Mouse (Mus musculus): ENCODE measurements around the gene Tlx2. TPM values are rescaled to one million over a fixed set of nuclear protein-coding genes. Genes with fewer than 3 reads are reported as not detected.

Gene Tlx2
- total RNA-seq, 2 experiments from 2014 or later, result not detected

DNA sequence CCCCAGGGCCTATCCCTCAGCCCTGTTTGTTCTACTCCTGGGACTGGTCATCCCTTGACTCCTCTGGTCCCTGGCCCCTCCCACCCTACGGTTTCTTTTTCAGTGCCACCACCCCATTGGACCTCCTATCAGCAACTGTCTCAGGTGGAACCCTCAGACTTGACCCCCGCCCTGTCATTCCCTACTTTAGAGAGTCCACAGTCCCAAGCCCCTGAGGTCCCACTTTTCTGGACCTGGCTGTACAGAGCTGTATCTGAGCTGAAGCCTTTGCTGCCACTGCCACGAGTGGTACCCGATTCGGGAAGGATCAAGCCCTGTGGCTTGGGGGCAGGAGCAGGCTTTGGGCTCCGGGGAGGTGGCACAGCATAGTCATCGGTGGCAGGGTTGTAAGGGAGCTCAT, 39.0 kb downstream of the Tlx2 start:
- Histone ChIP-seq H3K4me3 (no peak overlapping the region), H3K27ac (no peak overlapping the region)
- no peak for TF ChIP-seq CTCF (IDR thresholded peaks at IDR 0.05)
- intact Hi-C loops (cut with DNase I), result no loop called here
- DNase-seq (ENCODE audit: extremely low spot score in 1 of 2, low spot score in 2 of 2), result no peak

GRCm38 (mm10) chr6:83029777-83030176, 40.3 kb downstream of the Tlx2 start:
- DNase-seq (ENCODE audit: extremely low spot score in 1 of 2, low spot score in 2 of 2), result no peak
- intact Hi-C loops (cut with DNase I), result no loop called here

DNA sequence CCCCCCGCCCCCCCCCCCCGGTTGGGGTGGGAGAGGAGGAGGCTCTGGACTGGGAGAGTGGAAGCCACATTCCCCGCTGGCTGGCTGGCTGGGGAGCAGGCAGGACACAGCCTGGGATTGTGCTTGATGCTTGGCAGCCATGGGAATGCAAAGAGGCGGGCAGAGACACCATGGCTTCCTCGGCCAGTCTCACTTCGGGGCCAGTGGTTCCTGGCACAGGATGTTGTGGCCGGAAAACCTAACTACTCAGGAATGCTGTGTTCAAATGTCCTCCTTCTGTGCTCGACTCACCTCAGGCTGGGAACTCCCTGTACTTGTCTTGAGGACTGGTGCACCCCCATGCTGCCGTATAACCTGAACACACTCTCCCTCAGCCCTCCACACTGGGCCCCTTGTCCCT, 42.4 kb downstream of the Tlx2 start:
- no peak overlapping the region for H3K4me3 ChIP-seq
- no peak overlapping the region for H3K27ac ChIP-seq
- intact Hi-C loops (cut with DNase I), result no loop called here
- DNase-seq (ENCODE audit: extremely low spot score in 1 of 2, low spot score in 2 of 2), result no peak
- no peak for TF ChIP-seq CTCF (IDR thresholded peaks at IDR 0.05)

More at GRCm38 (mm10) chr6:83029777-83030176, 40.3 kb downstream of the Tlx2 start:
- no peak for TF ChIP-seq CTCF (IDR thresholded peaks at IDR 0.05)
- H3K27ac ChIP-seq, result no peak overlapping the region
- H3K4me3 ChIP-seq, result no peak overlapping the region

GRCm38 (mm10) chr6:83027293-83027692, 42.8 kb downstream of the Tlx2 start:
- H3K27ac ChIP-seq, result no peak overlapping the region
- intact Hi-C loops (cut with DNase I), result no loop called here
- no peak for DNase-seq (ENCODE audit: extremely low spot score in 1 of 2, low spot score in 2 of 2)
- TF ChIP-seq CTCF (IDR thresholded peaks at IDR 0.05), result no peak
- no peak overlapping the region for H3K4me3 ChIP-seq

GRCm38 (mm10) chr6:83025221-83025620, 44.9 kb downstream of the Tlx2 start:
- H3K4me3 ChIP-seq, result no peak overlapping the region
- intact Hi-C loops (cut with DNase I), result no loop called here

GRCm38 (mm10) chr6:83024421-83024820, 45.7 kb downstream of the Tlx2 start:
- Histone ChIP-seq H3K27ac (no peak overlapping the region), H3K4me3 (no peak overlapping the region)
- no peak for TF ChIP-seq CTCF (IDR thresholded peaks at IDR 0.05)
- intact Hi-C loops (cut with DNase I), result no loop called here
- no peak for DNase-seq (ENCODE audit: extremely low spot score in 1 of 2, low spot score in 2 of 2)

More at GRCm38 (mm10) chr6:83025221-83025620, 44.9 kb downstream of the Tlx2 start:
- no peak for DNase-seq (ENCODE audit: extremely low spot score in 1 of 2, low spot score in 2 of 2)
- no peak for TF ChIP-seq CTCF (IDR thresholded peaks at IDR 0.05)
- no peak overlapping the region for H3K27ac ChIP-seq

DNA sequence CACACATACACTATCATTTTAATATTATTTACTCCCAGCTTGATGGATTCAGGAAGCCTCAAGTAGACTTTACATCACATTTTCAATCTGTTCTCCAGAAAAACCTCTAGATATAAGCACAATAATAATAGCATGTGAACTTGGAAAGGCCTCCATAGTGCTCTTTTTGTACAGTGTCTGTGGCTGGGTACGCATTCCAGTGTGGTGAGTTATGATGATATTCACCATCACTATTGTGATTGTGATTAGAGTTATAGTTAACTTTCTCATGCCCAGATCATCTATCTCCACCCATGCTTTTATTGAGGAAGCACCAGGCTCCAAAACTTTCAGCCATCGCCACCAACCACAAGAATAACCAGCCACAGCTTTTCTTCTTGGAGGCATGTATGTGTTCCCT, 46.3 kb downstream of the Tlx2 start:
- intact Hi-C loops (cut with DNase I), result no loop called here
- Histone ChIP-seq H3K4me3 (no peak overlapping the region), H3K27ac (no peak overlapping the region)
- DNase-seq (ENCODE audit: extremely low spot score in 1 of 2, low spot score in 2 of 2), result no peak
- no peak for TF ChIP-seq CTCF (IDR thresholded peaks at IDR 0.05)

GRCm38 (mm10) chr6:83023008-83023407, 47.1 kb downstream of the Tlx2 start:
- no peak for DNase-seq (ENCODE audit: extremely low spot score in 1 of 2, low spot score in 2 of 2)
- H3K27ac ChIP-seq, result no peak overlapping the region
- TF ChIP-seq CTCF (IDR thresholded peaks at IDR 0.05), result no peak
- H3K4me3 ChIP-seq, result no peak overlapping the region
- intact Hi-C loops (cut with DNase I), result no loop called here

- TF ChIP-seq CTCF (IDR thresholded peaks at IDR 0.05), result no peak
- DNase-seq (ENCODE audit: extremely low spot score in 1 of 2, low spot score in 2 of 2), result no peak
- Histone ChIP-seq H3K27ac (no peak overlapping the region), H3K4me3 (no peak overlapping the region)
- intact Hi-C loops (cut with DNase I), result no loop called here
Observed at GRCm38 (mm10) chr6:83020836-83021593, 49.1 kb downstream of the Tlx2 start.

DNA sequence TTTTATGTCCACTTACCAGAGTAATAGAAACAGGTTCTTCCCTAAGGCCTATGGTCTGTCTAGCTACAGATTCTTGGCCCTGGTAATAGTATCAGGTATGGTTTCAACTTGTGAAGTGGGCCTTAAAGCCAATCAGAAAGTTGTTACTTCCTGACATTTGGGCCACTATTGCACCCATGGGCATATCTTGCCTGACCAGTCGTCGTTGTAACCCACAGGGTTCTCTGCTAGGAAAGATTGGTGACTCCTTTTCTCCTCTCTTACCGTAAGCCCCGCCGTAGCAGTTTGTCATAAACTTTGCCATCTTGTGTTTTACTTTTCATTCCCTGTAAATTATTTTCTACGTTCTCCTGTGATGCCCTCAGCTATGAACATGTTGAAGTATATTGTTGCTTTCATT, 50.0 kb downstream of the Tlx2 start:
- H3K4me3 ChIP-seq, result no peak overlapping the region
- no peak overlapping the region for H3K27ac ChIP-seq
- no peak for TF ChIP-seq CTCF (IDR thresholded peaks at IDR 0.05)
- intact Hi-C loops (cut with DNase I), result no loop called here
- DNase-seq (ENCODE audit: extremely low spot score in 1 of 2, low spot score in 2 of 2), result no peak

DNA sequence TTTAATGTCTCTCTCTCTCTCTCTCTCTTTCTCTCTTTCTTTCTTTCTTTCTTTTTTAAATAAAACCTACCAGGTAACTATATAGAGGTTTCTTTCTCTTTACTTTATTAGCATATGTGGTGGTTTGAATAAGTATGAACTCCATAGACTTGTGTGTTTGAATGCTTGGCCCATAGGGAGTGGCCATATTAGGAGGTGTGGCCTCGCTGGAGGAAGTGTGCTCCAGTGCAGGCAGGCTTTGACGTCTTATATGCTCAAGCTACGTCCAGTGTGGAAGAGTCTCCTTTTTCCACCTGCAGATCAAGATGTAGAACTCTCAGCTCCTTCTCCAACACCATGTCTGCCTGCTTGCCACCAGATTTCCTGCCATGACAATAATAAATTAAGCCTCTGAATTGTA, 51.0 kb downstream of the Tlx2 start:
- no peak overlapping the region for H3K27ac ChIP-seq
- intact Hi-C loops (cut with DNase I), result no loop called here
- no peak for DNase-seq (ENCODE audit: extremely low spot score in 1 of 2, low spot score in 2 of 2)
- TF ChIP-seq CTCF (IDR thresholded peaks at IDR 0.05), result no peak
- H3K4me3 ChIP-seq, result no peak overlapping the region

Small RNA genes within 50 kb of the gene (microRNA-seq; reads per million reads assigned to microRNA genes)
- gene Mir3470a (0 reads per million in 2 experiments), gene Mir7040 (0 to 0.72 reads per million in 2 experiments)

Other genes starting within 250 kb of the Tlx2 start
- 10 to 100 TPM; 39.4 to 40.7 TPM for gene Sema4f, start 130.5 kb downstream of the Tlx2 start, total RNA-seq (2021)
- not detected for gene M1ap, start 123.4 kb downstream of the Tlx2 start, total RNA-seq (2021)
- 1 to 10 TPM; 1.4 to 2.1 TPM for gene Dok1, start 36.8 kb downstream of the Tlx2 start, total RNA-seq (2021)
- 1 to 10 TPM; 2.0 to 3.5 TPM for gene Loxl3, start 36.1 kb downstream of the Tlx2 start, total RNA-seq (2021)
- 100 to 1,000 TPM; 130 to 135 TPM for gene Aup1, start 15.8 kb downstream of the Tlx2 start, total RNA-seq (2021)
- 10 to 100 TPM; 42.2 to 47.0 TPM for gene Htra2, start 15.0 kb downstream of the Tlx2 start, total RNA-seq (2021)
- under 1 TPM; 0.61 to 0.68 TPM for gene Dqx1, start 12.4 kb downstream of the Tlx2 start, total RNA-seq (2021)
- 10 to 100 TPM; 24.3 to 27.0 TPM for gene Pcgf1, start 7.6 kb upstream of the Tlx2 start, total RNA-seq (2021)
- 1 to 10 TPM in 1 of 2 experiments, not detected in 1; 1.9 TPM for gene Lbx2, start 16.1 kb upstream of the Tlx2 start, total RNA-seq (2021)
- 1 to 10 TPM; 6.8 to 7.8 TPM for gene Ccdc142, start 31.3 kb upstream of the Tlx2 start, total RNA-seq (2021)
- 1 to 10 TPM; 4.6 to 6.9 TPM for gene Gm42688, start 31.3 kb upstream of the Tlx2 start, total RNA-seq (2021)
- gene Mrpl53, start 38.7 kb upstream of the Tlx2 start, total RNA-seq (2021), result 10 to 100 TPM; 57.5 to 61.7 TPM
- 10 to 100 TPM; 28.6 to 29.5 TPM for gene Mogs, start 45.2 kb upstream of the Tlx2 start, total RNA-seq (2021)
- 10 to 100 TPM; 42.4 to 42.5 TPM for gene Wbp1, start 51.3 kb upstream of the Tlx2 start, total RNA-seq (2021)
- 10 to 100 TPM; 19.9 to 22.2 TPM for gene Ino80b, start 55.1 kb upstream of the Tlx2 start, total RNA-seq (2021)
- 10 to 100 TPM; 87.0 to 97.5 TPM for gene Rtkn, start 65.2 kb upstream of the Tlx2 start, total RNA-seq (2021)
- gene Wdr54, start 86.1 kb upstream of the Tlx2 start, total RNA-seq (2021), result 10 to 100 TPM; 26.0 to 26.6 TPM
- 10 to 100 TPM; 30.9 to 35.6 TPM for gene 1700003E16Rik, start 86.1 kb upstream of the Tlx2 start, total RNA-seq (2021)
- 100 to 1,000 TPM; 369 to 376 TPM for gene Dctn1, start 95.6 kb upstream of the Tlx2 start, total RNA-seq (2021)
- 1 to 10 TPM in 1 of 2 experiments, under 1 TPM in 1; 0.84 to 1.3 TPM for gene Slc4a5, start 149.5 kb upstream of the Tlx2 start, total RNA-seq (2021)